Mouse (Mus musculus) stomach, embryonic 14.5 days (tissue): ENCODE data around the gene Tent4a. TPM values are rescaled to one million over a fixed set of nuclear protein-coding genes. Genes with fewer than 3 reads are reported as not detected.
A peak's percentile ranks its signal among the peaks of the same experiment; 100 is the strongest.

Experiments
- ATAC-seq: fragments of 200-750 bp; cut with Nextera tagmentation; 2 replicates; pipeline ENCODE4 v1.8.0; 2017; ENCODE audit warnings: low read depth, moderate TSS enrichment; ENCODE audit not compliant: insufficient number of reproducible peaks, insufficient read depth, low FRiP score
- H3K27ac ChIP-seq: fragments of 300-500 bp; sonication (generic); 2 replicates; pipeline ENCODE4 v1.5.1; 2014; ENCODE audit warnings: mild to moderate bottlenecking, low read length, moderate library complexity, mixed read lengths
- H3K27me3 ChIP-seq: fragments of 300-500 bp; sonication (generic); 2 replicates; pipeline ENCODE4 v1.6.1; 2014; ENCODE audit warnings: low read length, control low read depth, mixed read lengths; ENCODE audit not compliant: control insufficient read depth, insufficient read depth
- H3K36me3 ChIP-seq: fragments of 300-500 bp; sonication (generic); 2 replicates; pipeline ENCODE4 v1.6.1; 2014; ENCODE audit warnings: mild to moderate bottlenecking, control low read depth, low read length, moderate library complexity, mixed read lengths; ENCODE audit not compliant: control insufficient read depth, insufficient read depth
- H3K4me1 ChIP-seq: fragments of 300-500 bp; sonication (generic); 2 replicates; pipeline ENCODE4 v1.6.1; 2014; ENCODE audit warnings: low read length, control low read depth, mixed read lengths; ENCODE audit not compliant: control insufficient read depth, insufficient read depth
- H3K4me2 ChIP-seq: fragments of 300-500 bp; sonication (generic); replicated peaks from 2 replicates; pipeline ENCODE4 v1.6.1; 2014; ENCODE audit warnings: low read depth, low read length, control low read depth
- H3K4me3 ChIP-seq: fragments of 300-500 bp; sonication (generic); 2 replicates; pipeline ENCODE4 v1.5.1; 2014; ENCODE audit warnings: low read depth, low read length, control low read depth
- H3K9ac ChIP-seq: fragments of 300-500 bp; sonication (generic); replicated peaks from 2 replicates; pipeline ENCODE4 v1.6.1; 2014; ENCODE audit warnings: low read depth, mild to moderate bottlenecking, control low read depth, low read length, moderate library complexity, mixed read lengths
- H3K9me3 ChIP-seq: fragments of 300-500 bp; sonication (generic); 2 replicates; pipeline ENCODE4 v1.6.1; 2016; ENCODE audit warnings: low read depth, low read length, control low read depth; ENCODE audit not compliant: control insufficient read depth
- WGBS: fragments of 180-500 bp; shearing (Covaris S2); extraction: QIAGEN DNeasy Blood & Tissue Kit; methylation state at CpG from one replicate; pipeline ENCODE4 v1.1.7; 2014; 5-methylcytosine and 5-hydroxymethylcytosine counted together
- polyA plus RNA-seq: library from polyadenylated mRNA; unstranded; fragments of >200 nt; fragmentation: Nextera tagmentation; extraction: Ambion mirVana; gene quantifications from 2 replicates; pipeline ENCODE4 v1.2.1, GENCODE M21; 2014

The Tent4a gene
- polyA plus RNA-seq, 1 experiment from 2014 or later: 8.8 TPM

- Histone ChIP-seq H3K27ac (no peak overlapping the region), H3K4me2 (no peak overlapping the region), H3K36me3 (no peaks in the 10 kb centered on the region), H3K4me3 (no peak overlapping the region), H3K4me1 (peaks cover 6% of the 10 kb centered on the region; the same call in 1 of the 2 replicates), H3K9ac (no peak overlapping the region), H3K9me3 (no peaks in the 10 kb centered on the region), H3K27me3 (peaks cover 4% of the 10 kb centered on the region; the same call in 1 of the 2 replicates)
- no peak for ATAC-seq
- 16% methylated on average over 6 of the region's 6 CpGs for WGBS
These were observed 49.1 kb downstream of the Tent4a start for GRCm38 (mm10) chr13:69485326-69485725.

GRCm38 (mm10) chr13:69482751-69483150 is 51.7 kb downstream of the Tent4a start:
- H3K27me3 ChIP-seq: no peaks in the 10 kb centered on the region; the same call in 1 of the 2 replicates
- H3K4me3 ChIP-seq: no peak overlapping the region
- no peaks in the 10 kb centered on the region for H3K36me3 ChIP-seq

GRCm38 (mm10) chr13:69481634-69482505 is 52.5 kb downstream of the Tent4a start:
- Histone ChIP-seq H3K4me1 (peaks cover 3% of the 10 kb centered on the region; the same call in 1 of the 2 replicates), H3K9me3 (no peaks in the 10 kb centered on the region), H3K4me2 (peak overlapping the region; percentile 45), H3K27ac (no peak overlapping the region), H3K27me3 (no peaks in the 10 kb centered on the region; the same call in 1 of the 2 replicates), H3K36me3 (no peaks in the 10 kb centered on the region), H3K9ac (no peak overlapping the region), H3K4me3 (peak overlapping the region; percentile 17)
- WGBS: 3% methylated on average over 30 of the region's 30 CpGs
- ATAC-seq: no peak

More at GRCm38 (mm10) chr13:69482751-69483150, 51.7 kb downstream of the Tent4a start:
- H3K9me3 ChIP-seq: no peaks in the 10 kb centered on the region
- no peak overlapping the region for H3K4me2 ChIP-seq
- no peak overlapping the region for H3K27ac ChIP-seq
- no peak overlapping the region for H3K9ac ChIP-seq
- ATAC-seq: no peak
- peaks cover 3% of the 10 kb centered on the region; the same call in 1 of the 2 replicates for H3K4me1 ChIP-seq
- WGBS: 49% methylated on average over 8 of the region's 8 CpGs

- no peak for ATAC-seq
- no peak overlapping the region for H3K27ac ChIP-seq
- peak overlapping the region; percentile 45; the same call in 1 of the 2 replicates for H3K4me2 ChIP-seq
- H3K27me3 ChIP-seq: no peaks in the 10 kb centered on the region; the same call in 1 of the 2 replicates
- no peaks in the 10 kb centered on the region for H3K9me3 ChIP-seq
- peaks cover 3% of the 10 kb centered on the region; the same call in 1 of the 2 replicates for H3K4me1 ChIP-seq
- no peaks in the 10 kb centered on the region for H3K36me3 ChIP-seq
- 8% methylated on average over 8 of the region's 8 CpGs for WGBS
- H3K9ac ChIP-seq: no peak overlapping the region
- H3K4me3 ChIP-seq: no peak overlapping the region
These were observed 53.4 kb downstream of the Tent4a start for GRCm38 (mm10) chr13:69481026-69481425.

- Histone ChIP-seq H3K27me3 (no peaks in the 10 kb centered on the region; the same call in 1 of the 2 replicates), H3K9me3 (no peaks in the 10 kb centered on the region), H3K4me2 (no peak overlapping the region), H3K36me3 (no peaks in the 10 kb centered on the region), H3K4me3 (no peak overlapping the region), H3K4me1 (peaks cover 3% of the 10 kb centered on the region; the same call in 1 of the 2 replicates), H3K9ac (no peak overlapping the region), H3K27ac (no peak overlapping the region)
- WGBS: 66% methylated on average over 2 of the region's 2 CpGs
- no peak for ATAC-seq
These were observed 54.5 kb downstream of the Tent4a start for GRCm38 (mm10) chr13:69479906-69480305.

GRCm38 (mm10) chr13:69478703-69479102 is 55.7 kb downstream of the Tent4a start:
- 90% methylated on average over 6 of the region's 6 CpGs for WGBS
- Histone ChIP-seq H3K4me1 (peaks cover 3% of the 10 kb centered on the region; the same call in 1 of the 2 replicates), H3K9me3 (no peaks in the 10 kb centered on the region), H3K27ac (no peak overlapping the region), H3K4me2 (no peak overlapping the region), H3K36me3 (no peaks in the 10 kb centered on the region), H3K27me3 (no peaks in the 10 kb centered on the region; the same call in 1 of the 2 replicates), H3K9ac (no peak overlapping the region), H3K4me3 (no peak overlapping the region)
- no peak for ATAC-seq

- H3K9me3 ChIP-seq: no peaks in the 10 kb centered on the region
- H3K4me2 ChIP-seq: no peak overlapping the region
- no peaks in the 10 kb centered on the region for H3K4me1 ChIP-seq
- no peak overlapping the region for H3K9ac ChIP-seq
- H3K36me3 ChIP-seq: no peaks in the 10 kb centered on the region
- ATAC-seq: no peak
- H3K27me3 ChIP-seq: no peaks in the 10 kb centered on the region
- H3K27ac ChIP-seq: no peak overlapping the region
- H3K4me3 ChIP-seq: no peak overlapping the region
- WGBS: 39% methylated on average over 17 of the region's 17 CpGs
These were observed 73.6 kb downstream of the Tent4a start for GRCm38 (mm10) chr13:69460635-69461465.
